Mouse (Mus musculus) neural tube, embryonic 14.5 days (tissue): ENCODE data around the gene Dusp18. TPM values are rescaled to one million over a fixed set of nuclear protein-coding genes. Genes with fewer than 3 reads are reported as not detected.

Experiments used
- polyA plus RNA-seq: library from polyadenylated mRNA; unstranded; fragments of >200 nt; fragmentation: Nextera tagmentation; extraction: Ambion mirVana; gene quantifications from 2 replicates; pipeline ENCODE4 v1.2.1, GENCODE M21; 2014

Gene Dusp18
- polyA plus RNA-seq, 1 experiment from 2014 or later, result 27.8 TPM

Other genes starting within 250 kb of the Dusp18 start
- gene Morc2a, start 246.0 kb upstream of the Dusp18 start, polyA plus RNA-seq, result 31.0 and 37.0 TPM in 2 replicates
- 17.7 and 22.7 TPM in 2 replicates for gene Osbp2, start 31.3 kb upstream of the Dusp18 start, polyA plus RNA-seq
- 0.13 and 0.17 TPM in 2 replicates for gene 4921536K21Rik, start 142 bp upstream of the Dusp18 start, polyA plus RNA-seq
- gene Slc35e4, start 19.4 kb downstream of the Dusp18 start, polyA plus RNA-seq, result 11.6 and 13.6 TPM in 2 replicates
- gene Tcn2, start 36.9 kb downstream of the Dusp18 start, polyA plus RNA-seq, result 15.4 and 30.9 TPM in 2 replicates
- 42.4 and 49.5 TPM in 2 replicates for gene Pes1, start 68.7 kb downstream of the Dusp18 start, polyA plus RNA-seq
- 0.23 TPM in 1 of 2 replicates, not detected in the other for gene 4930556J24Rik, start 81.5 kb downstream of the Dusp18 start, polyA plus RNA-seq
- 6.2 and 6.7 TPM in 2 replicates for gene Gal3st1, start 88.4 kb downstream of the Dusp18 start, polyA plus RNA-seq
- not detected in 2 replicates for gene Sec14l4, start 136.2 kb downstream of the Dusp18 start, polyA plus RNA-seq
- gene Sec14l3, start 169.6 kb downstream of the Dusp18 start, polyA plus RNA-seq, result 0.10 and 0.37 TPM in 2 replicates
- 8.4 and 12.3 TPM in 2 replicates for gene Mtfp1, start 200.2 kb downstream of the Dusp18 start, polyA plus RNA-seq
- gene Sec14l2, start 228.2 kb downstream of the Dusp18 start, polyA plus RNA-seq, result 3.9 and 5.0 TPM in 2 replicates
- gene Rnf215, start 240.0 kb downstream of the Dusp18 start, polyA plus RNA-seq, result 51.0 and 53.3 TPM in 2 replicates